In the genomic region with DNA sequence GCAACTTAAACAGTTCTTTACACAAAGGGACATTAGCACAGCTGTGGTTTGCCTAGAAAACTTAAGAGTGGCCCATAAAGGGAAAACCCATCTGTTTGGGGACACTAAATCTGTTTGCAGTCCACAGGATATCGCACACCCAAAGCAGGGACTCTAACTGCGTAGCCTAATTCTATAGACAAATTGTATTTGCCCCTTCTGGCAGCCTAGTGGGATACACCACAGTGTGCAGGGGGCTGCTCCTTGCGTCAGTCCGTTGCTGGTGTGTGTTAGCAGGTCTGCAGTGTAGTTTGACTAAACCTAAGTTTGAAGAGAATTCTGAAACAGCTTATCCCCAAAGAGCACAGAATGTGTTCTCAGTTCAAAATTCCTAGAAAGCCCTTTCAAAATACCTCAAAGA, we compare ENCODE assay signal across 24 mouse cellular contexts.
DNase-seq lines count a peak whose midpoint lies in the region; ATAC-seq and TF ChIP-seq lines count a peak whose summit lies in the region.
"Had no signal": no experiment of that assay in that cellular context is flagged by ENCODE, and none has a peak within 500 bp of the region (broad histone marks: within the 10 kb centered on the region; RNA-seq: fewer than 3 reads in every experiment).

No protein-coding gene starts in this region.

- no peaks in the 10 kb centered on the region for H3K36me3 ChIP-seq in midbrain, embryonic 10.5 days
- no peaks in the 10 kb centered on the region for H3K36me3 ChIP-seq in midbrain, embryonic 15.5 days (replicated peaks)
- H3K36me3 ChIP-seq in neural tube, embryonic 13.5 days, result no peaks in the 10 kb centered on the region
- no peaks in the 10 kb centered on the region for H3K36me3 ChIP-seq in limb, embryonic 10.5 days
- H3K36me3 ChIP-seq in heart, adult 2 months (ENCODE audit: control insufficient read depth, insufficient read depth, low read length), result no peaks in the 10 kb centered on the region
- H3K36me3 ChIP-seq: embryonic facial prominence, embryonic 13.5 days; embryonic facial prominence, embryonic 15.5 days; forebrain, embryonic 10.5 days; forebrain, embryonic 12.5 days had no signal

- no peak overlapping the region for H3K4me2 ChIP-seq in midbrain, embryonic 15.5 days
- no peak overlapping the region for H3K4me2 ChIP-seq in neural tube, embryonic 13.5 days
- H3K4me2 ChIP-seq: embryonic facial prominence, embryonic 13.5 days; embryonic facial prominence, embryonic 15.5 days; forebrain, embryonic 12.5 days had no signal

- no peak for TF ChIP-seq EP300 in heart, adult 2 months (IDR thresholded peaks at IDR 0.05; ENCODE audit: insufficient read depth, low read depth, low read length)

- intact Hi-C loops in heart, adult 2 months (cut with DNase I), result no loop called here

- H3K4me1 ChIP-seq in midbrain, embryonic 10.5 days, result peaks cover 10% of the 10 kb centered on the region
- H3K4me1 ChIP-seq in midbrain, embryonic 15.5 days, result no peaks in the 10 kb centered on the region
- peaks cover 28% of the 10 kb centered on the region for H3K4me1 ChIP-seq in neural tube, embryonic 13.5 days (replicated peaks)
- H3K4me1 ChIP-seq in limb, embryonic 10.5 days, result peaks cover 38% of the 10 kb centered on the region
- no peaks in the 10 kb centered on the region for H3K4me1 ChIP-seq in heart, adult 2 months (ENCODE audit: control insufficient read depth, insufficient read depth, low read length)

- no peak for TF ChIP-seq CTCF in heart, adult 2 months (IDR thresholded peaks at IDR 0.05)

- ATAC-seq in midbrain, embryonic 15.5 days (replicated peaks), result no peak
- ATAC-seq in neural tube, embryonic 13.5 days (ENCODE audit: low read depth), result peak; percentile 68; the same call in 1 of the 2 replicates
- ATAC-seq: forebrain, embryonic 14.5 days had no signal

- H3K9me3 ChIP-seq in midbrain, embryonic 10.5 days (replicated peaks), result no peaks in the 10 kb centered on the region
- no peaks in the 10 kb centered on the region for H3K9me3 ChIP-seq in midbrain, embryonic 15.5 days
- H3K9me3 ChIP-seq in neural tube, embryonic 13.5 days, result no peaks in the 10 kb centered on the region
- no peaks in the 10 kb centered on the region for H3K9me3 ChIP-seq in limb, embryonic 10.5 days (replicated peaks)
- H3K9me3 ChIP-seq: embryonic facial prominence, embryonic 13.5 days; embryonic facial prominence, embryonic 15.5 days; forebrain, embryonic 10.5 days; forebrain, embryonic 12.5 days had no signal

- H3K79me2 ChIP-seq in heart, adult 2 months (replicated peaks; ENCODE audit: control insufficient read depth, insufficient read depth, low read length), result no peaks in the 10 kb centered on the region

- H3K9ac ChIP-seq in midbrain, embryonic 15.5 days, result no peak overlapping the region
- no peak overlapping the region for H3K9ac ChIP-seq in neural tube, embryonic 13.5 days
- H3K9ac ChIP-seq in heart, adult 2 months (ENCODE audit: low read depth, low read length), result no peak overlapping the region
- H3K9ac ChIP-seq: embryonic facial prominence, embryonic 13.5 days; embryonic facial prominence, embryonic 15.5 days; forebrain, embryonic 12.5 days had no signal

- no peak overlapping the region for H3K27ac ChIP-seq in midbrain, embryonic 10.5 days (replicated peaks)
- H3K27ac ChIP-seq in midbrain, embryonic 15.5 days, result no peak overlapping the region
- 0 out of 2 replicates have a peak overlapping the region, but pooled peaks have one; percentile 30 for H3K27ac ChIP-seq in neural tube, embryonic 13.5 days (replicated peaks)
- peak overlapping the region; percentile 61; the same call in 1 of the 2 replicates for H3K27ac ChIP-seq in limb, embryonic 10.5 days
- no peak overlapping the region for H3K27ac ChIP-seq in heart, adult 2 months
- H3K27ac ChIP-seq: embryonic facial prominence, embryonic 13.5 days; embryonic facial prominence, embryonic 15.5 days; forebrain, embryonic 10.5 days; forebrain, embryonic 12.5 days had no signal

- peak; percentile 11 for DNase-seq in midbrain, embryonic 10.5 days (ENCODE audit: low spot score)
- DNase-seq in neural tube, embryonic 10.5 days (ENCODE audit: extremely low spot score, low spot score), result no peak
- peak; percentile 10 for DNase-seq in forelimb bud, embryonic 11.5 days (ENCODE audit: low read depth, low spot score)
- DNase-seq in limb, embryonic 10.5 days (ENCODE audit: low spot score), result peak; percentile 30
- DNase-seq in heart, adult 2 months, result no peak
- DNase-seq in layer of hippocampus, postnatal 36 days, result no peak
- DNase-seq: adrenal gland, adult 2 months; adrenal gland, postnatal 10 days; adrenal gland, postnatal 25 days; cerebellum, adult 11 months; cerebellum, adult 18-20 months; cerebellum, adult 8-10 months; cerebellum, adult 9-11 months; cerebellum, postnatal 14 days; cerebellum, postnatal 36 days; embryo, embryonic 11 days had no signal

- H3K4me3 ChIP-seq in midbrain, embryonic 10.5 days, result no peak overlapping the region
- no peak overlapping the region for H3K4me3 ChIP-seq in midbrain, embryonic 15.5 days
- H3K4me3 ChIP-seq in neural tube, embryonic 13.5 days, result no peak overlapping the region
- no peak overlapping the region for H3K4me3 ChIP-seq in limb, embryonic 10.5 days
- no peak overlapping the region for H3K4me3 ChIP-seq in heart, adult 2 months
- H3K4me3 ChIP-seq: embryonic facial prominence, embryonic 13.5 days; embryonic facial prominence, embryonic 15.5 days; erythroblast, embryonic 14.5 days; forebrain, embryonic 10.5 days; forebrain, embryonic 12.5 days had no signal

- H3K27me3 ChIP-seq in midbrain, embryonic 10.5 days (ENCODE audit: low read depth, poor library complexity, severe bottlenecking), result no peaks in the 10 kb centered on the region
- no peaks in the 10 kb centered on the region for H3K27me3 ChIP-seq in midbrain, embryonic 15.5 days (replicated peaks)
- H3K27me3 ChIP-seq in neural tube, embryonic 13.5 days, result no peaks in the 10 kb centered on the region
- peaks cover 35% of the 10 kb centered on the region for H3K27me3 ChIP-seq in limb, embryonic 10.5 days (ENCODE audit: low read depth, poor library complexity, severe bottlenecking)
- H3K27me3 ChIP-seq in heart, adult 2 months (ENCODE audit: control insufficient read depth, insufficient read depth, low read length), result 0 out of 2 replicates have a peak, but pooled peaks cover 2% of the 10 kb centered on the region
- H3K27me3 ChIP-seq: embryonic facial prominence, embryonic 15.5 days had no signal

- no peak for TF ChIP-seq POLR2A in heart, adult 2 months (IDR thresholded peaks at IDR 0.05; ENCODE audit: insufficient read depth, low read depth, low read length)

- 70% methylated on average over 4 of the region's 4 CpGs for WGBS in midbrain, embryonic 10.5 days
- WGBS in midbrain, embryonic 15.5 days, result 80% methylated on average over 4 of the region's 4 CpGs
- WGBS in neural tube, embryonic 13.5 days, result 50% methylated on average over 4 of the region's 4 CpGs
- WGBS in limb, embryonic 10.5 days, result 70% methylated on average over 4 of the region's 4 CpGs
- 72% methylated on average over 4 of the region's 4 CpGs for WGBS in heart, adult 2 months

Comparison
In these comparisons a context has a peak if more than half of its experiments do, and no peak if none do; other contexts are left out.
1. DNase-seq: peak in midbrain, embryonic 10.5 days (single experiment), forelimb bud, embryonic 11.5 days (single experiment) and limb, embryonic 10.5 days (single experiment); none in neural tube, embryonic 10.5 days (single experiment), heart, adult 2 months (0 of 2) and layer of hippocampus, postnatal 36 days (0 of 2).
2. H3K27ac ChIP-seq: peak in neural tube, embryonic 13.5 days (single experiment) and limb, embryonic 10.5 days (single experiment); none in midbrain, embryonic 10.5 days (single experiment), midbrain, embryonic 15.5 days (single experiment) and heart, adult 2 months (single experiment).